Mouse (Mus musculus): ENCODE data around the gene 4930402K13Rik. TPM values are rescaled to one million over a fixed set of nuclear protein-coding genes. Genes with fewer than 3 reads are reported as not detected.

The 4930402K13Rik gene
- not detected for polyA plus RNA-seq (2014; fragmentation: Illumina TruSeq; extraction: RNeasy Lipid Tissue Mini Kit (QIAGEN cat#74804); ENCODE audit: low replicate concordance)

DNA sequence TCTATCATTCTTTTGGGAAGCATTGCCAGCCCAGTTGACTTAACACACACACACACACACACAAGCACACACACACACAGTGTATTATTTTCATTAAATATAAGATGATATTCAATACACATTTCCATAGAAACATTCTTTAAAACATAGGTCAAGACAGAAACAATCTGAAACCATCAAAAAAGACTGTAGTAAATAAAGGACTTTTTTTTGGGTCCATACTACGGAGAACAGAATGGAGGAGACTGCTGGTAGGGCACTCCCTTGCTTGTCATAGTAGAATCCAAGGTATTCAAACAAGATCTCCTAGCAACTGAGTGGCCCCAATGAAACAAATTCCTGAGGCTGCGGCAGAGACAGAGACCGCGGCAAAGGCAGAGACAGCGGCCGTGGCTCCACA, at the start of gene 4930402K13Rik:
TSS of gene 4930402K13Rik (plus strand) at position 301 of the 400 bp plus-strand sequence.

DNA sequence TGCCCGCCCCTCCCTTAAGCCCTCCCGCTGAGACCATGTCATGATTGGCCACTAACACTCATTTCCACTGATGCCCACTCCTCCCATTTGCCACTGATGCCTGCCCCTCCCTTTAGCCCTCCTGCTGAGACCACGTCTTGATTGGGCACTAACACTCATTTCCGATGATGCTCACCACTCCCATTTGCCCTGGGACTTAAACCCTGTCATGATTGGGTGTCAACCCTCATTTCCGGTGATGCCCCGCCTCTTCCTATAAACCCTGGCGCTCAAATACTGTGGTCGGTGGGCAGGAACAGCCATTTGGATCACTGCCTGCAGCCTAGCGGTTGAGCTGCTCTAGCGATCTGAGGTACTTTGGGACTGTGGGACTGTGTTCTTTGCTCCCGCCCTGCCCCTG, 41.6 kb upstream of the 4930402K13Rik start, which contains the start of gene Fthl17f:
TSS of gene Fthl17f (plus strand) at position 301 of the 400 bp plus-strand sequence.

Other genes with a start within 250 kb of the 4930402K13Rik start
- gene Gm5751, start 230.3 kb upstream of the 4930402K13Rik start, polyA plus RNA-seq (2014; fragmentation: Illumina TruSeq; extraction: RNeasy Lipid Tissue Mini Kit (QIAGEN cat#74804); ENCODE audit: low replicate concordance) = not detected
- gene B630019K06Rik, start 212.2 kb upstream of the 4930402K13Rik start, polyA plus RNA-seq (2014; fragmentation: Illumina TruSeq; extraction: RNeasy Lipid Tissue Mini Kit (QIAGEN cat#74804); ENCODE audit: low replicate concordance) = 3.1 TPM
- gene Fthl17b, start 141.6 kb upstream of the 4930402K13Rik start, polyA plus RNA-seq (2014; fragmentation: Illumina TruSeq; extraction: RNeasy Lipid Tissue Mini Kit (QIAGEN cat#74804); ENCODE audit: low replicate concordance) = not detected
- not detected for gene Fthl17c, start 128.0 kb upstream of the 4930402K13Rik start, polyA plus RNA-seq (2014; fragmentation: Illumina TruSeq; extraction: RNeasy Lipid Tissue Mini Kit (QIAGEN cat#74804); ENCODE audit: low replicate concordance)
- not detected for gene Fthl17d, start 117.8 kb upstream of the 4930402K13Rik start, polyA plus RNA-seq (2014; fragmentation: Illumina TruSeq; extraction: RNeasy Lipid Tissue Mini Kit (QIAGEN cat#74804); ENCODE audit: low replicate concordance)
- not detected for gene Fthl17e, start 71.1 kb upstream of the 4930402K13Rik start, polyA plus RNA-seq (2014; fragmentation: Illumina TruSeq; extraction: RNeasy Lipid Tissue Mini Kit (QIAGEN cat#74804); ENCODE audit: low replicate concordance)
- not detected for gene Fthl17f, start 41.5 kb upstream of the 4930402K13Rik start, polyA plus RNA-seq (2014; fragmentation: Illumina TruSeq; extraction: RNeasy Lipid Tissue Mini Kit (QIAGEN cat#74804); ENCODE audit: low replicate concordance)
- 0.45 TPM for gene Lancl3, start 95.3 kb downstream of the 4930402K13Rik start, polyA plus RNA-seq (2014; fragmentation: Illumina TruSeq; extraction: RNeasy Lipid Tissue Mini Kit (QIAGEN cat#74804); ENCODE audit: low replicate concordance)
- gene Gm14862, start 152.3 kb downstream of the 4930402K13Rik start, polyA plus RNA-seq (2014; fragmentation: Illumina TruSeq; extraction: RNeasy Lipid Tissue Mini Kit (QIAGEN cat#74804); ENCODE audit: low replicate concordance) = not detected
- 26.5 TPM for gene Xk, start 168.2 kb downstream of the 4930402K13Rik start, polyA plus RNA-seq (2014; fragmentation: Illumina TruSeq; extraction: RNeasy Lipid Tissue Mini Kit (QIAGEN cat#74804); ENCODE audit: low replicate concordance)
- gene H2al1m, start 179.2 kb downstream of the 4930402K13Rik start, polyA plus RNA-seq (2014; fragmentation: Illumina TruSeq; extraction: RNeasy Lipid Tissue Mini Kit (QIAGEN cat#74804); ENCODE audit: low replicate concordance) = not detected
- not detected for gene H2al1k, start 246.1 kb downstream of the 4930402K13Rik start, polyA plus RNA-seq (2014; fragmentation: Illumina TruSeq; extraction: RNeasy Lipid Tissue Mini Kit (QIAGEN cat#74804); ENCODE audit: low replicate concordance)

All from small intestine, adult 10 weeks (tissue).